Mouse (Mus musculus): ENCODE results near the gene Myh14.

Myh14 gene

DNA sequence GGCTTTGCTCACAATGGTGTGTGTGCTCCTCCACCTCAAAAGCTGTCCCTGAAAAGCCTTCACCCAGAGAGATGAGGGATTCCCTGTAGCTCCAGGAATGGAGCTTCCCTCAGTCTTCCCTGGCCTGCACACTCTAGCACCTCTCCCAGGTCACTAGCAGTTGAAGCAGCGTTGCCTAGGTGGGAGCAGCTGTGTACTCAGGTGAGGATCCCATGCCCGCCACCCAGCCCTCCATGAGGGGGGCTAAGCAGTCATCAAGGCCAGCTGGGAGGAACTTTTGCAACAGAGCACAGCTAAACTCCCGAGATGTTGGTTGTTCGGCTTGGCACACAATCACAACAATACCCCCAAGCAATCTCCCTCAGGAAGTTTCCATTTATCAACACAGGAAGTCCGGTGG is 87.9 kb downstream of the Myh14 start:
- in situ Hi-C loops (cut with MboI, MseI), result no loop called here

DNA sequence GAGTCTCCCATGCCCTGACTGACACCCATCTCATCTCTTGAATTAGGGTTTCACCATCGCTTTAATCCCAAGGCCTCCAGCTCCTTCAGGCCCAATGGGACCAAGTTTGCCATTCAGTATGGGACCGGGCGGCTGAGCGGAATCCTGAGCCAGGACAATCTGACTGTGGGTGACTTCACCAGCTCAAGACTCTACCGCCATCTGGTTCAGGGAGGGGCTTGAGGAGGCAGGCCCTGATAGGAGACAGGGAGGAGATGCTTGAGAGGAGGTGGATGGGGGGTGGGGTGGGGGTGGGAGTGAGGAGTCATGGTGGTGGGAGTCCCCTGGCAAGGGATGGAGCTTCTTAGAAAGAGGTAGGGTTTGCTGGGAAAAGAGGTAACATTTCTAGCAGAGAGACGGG is 89.0 kb downstream of the Myh14 start:
- in situ Hi-C loops (cut with MboI, MseI), result no loop called here

DNA sequence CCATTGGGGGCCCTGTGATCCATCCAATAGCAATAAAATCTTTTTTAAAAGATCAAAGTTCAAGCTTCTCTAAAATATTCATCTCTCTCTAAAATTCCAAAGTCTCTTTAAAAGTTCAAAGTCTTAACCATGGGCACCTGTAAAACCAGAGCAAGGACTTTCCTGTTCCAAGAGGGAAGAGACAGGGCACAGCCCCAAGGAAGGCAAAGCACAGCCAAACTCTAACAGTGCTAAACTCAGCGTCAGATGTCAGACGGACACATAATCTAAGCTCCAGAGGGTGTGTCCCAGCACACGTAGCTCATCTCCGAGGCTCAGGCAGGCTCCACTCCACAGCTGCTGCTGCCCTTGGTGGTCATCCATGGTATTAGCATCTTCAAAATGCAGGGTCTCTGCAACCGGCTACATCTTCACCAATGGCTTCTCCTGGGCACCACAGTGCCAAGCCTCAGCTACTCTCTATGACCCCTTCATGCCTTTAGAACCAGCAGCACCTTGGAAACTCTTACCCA is 94.3 kb downstream of the Myh14 start:
- in situ Hi-C loops (cut with MboI, MseI), result no loop called here

DNA sequence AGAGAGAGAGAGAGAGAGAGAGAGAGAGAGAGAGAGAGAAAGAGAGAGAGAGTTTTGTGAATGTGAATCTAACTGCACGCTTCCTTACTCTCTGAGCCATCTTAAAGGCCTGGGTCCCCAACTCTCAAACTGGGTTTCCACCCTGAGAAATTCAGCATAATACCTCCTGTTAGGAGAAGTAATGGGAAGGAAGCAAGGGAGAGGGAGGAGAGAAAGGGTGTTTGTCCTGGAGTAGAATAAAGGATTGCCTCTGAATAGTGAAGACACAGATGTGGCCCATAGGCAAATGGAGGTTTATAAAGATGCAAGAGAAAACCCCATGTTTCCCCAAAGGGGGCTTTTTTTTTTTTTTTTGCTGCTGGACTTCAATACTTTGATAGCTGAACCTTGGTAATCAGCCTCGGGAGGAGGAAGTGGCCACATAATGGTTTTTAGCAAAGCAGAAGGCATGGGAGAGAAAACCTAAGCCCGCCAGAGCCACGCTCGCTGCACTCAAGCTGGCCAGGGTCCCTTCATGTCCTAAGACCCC is 97.6 kb downstream of the Myh14 start:
- in situ Hi-C loops (cut with MboI, MseI), result no loop called here

DNA sequence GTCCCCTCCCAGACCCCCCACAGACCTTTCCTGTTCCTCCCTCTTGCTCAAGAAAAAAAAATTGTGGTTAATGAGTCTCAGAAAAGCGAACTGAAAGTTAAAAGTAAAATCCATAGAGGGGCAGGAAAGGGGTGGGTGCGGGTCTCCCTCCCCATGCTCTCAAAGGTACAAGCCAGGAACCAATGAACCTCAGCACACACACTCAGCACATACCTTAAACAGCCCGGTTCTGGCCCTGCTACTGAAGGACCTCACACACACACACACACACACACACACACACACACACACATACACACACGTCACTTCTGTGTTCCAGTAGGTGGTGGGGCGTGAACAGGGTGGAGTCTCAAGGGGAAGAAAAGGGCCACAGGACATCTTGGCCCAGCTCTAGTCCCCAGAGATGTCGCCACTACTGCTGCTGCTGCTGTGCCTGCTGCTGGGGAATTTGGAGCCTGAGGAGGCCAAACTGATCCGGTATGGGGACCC is 98.4 kb downstream of the Myh14 start, which contains the start of gene Napsa:
TSS of gene Napsa (plus strand) at position 168 of the 489 bp plus-strand sequence.
- in situ Hi-C loops (cut with MboI, MseI), result no loop called here

DNA sequence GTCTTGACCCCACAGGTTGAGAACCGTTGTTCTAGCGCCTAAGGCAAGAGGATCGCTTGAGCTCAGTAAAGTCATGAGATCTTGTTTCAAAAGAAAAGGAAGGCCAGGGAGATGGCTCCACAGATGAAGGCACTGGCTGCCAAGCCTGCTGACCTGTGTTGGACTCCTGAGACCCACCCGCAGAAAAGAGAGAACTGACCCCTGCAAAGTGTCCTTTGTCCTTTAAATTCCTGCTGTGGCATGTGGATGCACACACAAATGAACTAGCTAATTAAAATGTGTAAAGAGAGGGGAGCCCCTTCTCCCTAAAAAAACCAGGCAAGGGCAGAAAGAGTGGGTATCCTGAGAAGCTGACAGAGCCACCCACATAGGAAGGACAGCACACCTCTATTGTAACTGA is 98.8 kb downstream of the Myh14 start:
- in situ Hi-C loops (cut with MboI, MseI), result no loop called here

DNA sequence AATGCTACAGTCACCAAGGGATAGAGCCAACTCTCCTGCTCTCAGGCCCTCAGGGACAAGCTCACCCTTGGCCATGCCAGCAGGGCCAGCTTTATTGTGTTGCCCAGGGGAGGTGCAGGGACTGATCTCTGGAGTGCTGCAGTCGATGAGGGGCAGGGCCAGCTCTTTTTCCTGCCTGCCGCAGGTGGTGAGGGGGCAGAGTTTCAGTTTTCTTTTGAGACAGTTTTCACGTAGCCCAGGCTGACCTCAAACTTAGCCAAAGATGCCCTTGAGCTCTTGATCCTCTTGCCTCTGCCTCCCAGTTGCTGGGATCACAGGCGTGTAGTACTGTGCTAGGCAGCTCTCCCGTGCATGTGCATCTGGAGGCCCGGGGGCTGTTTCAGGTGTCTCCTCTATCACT is 99.7 kb downstream of the Myh14 start:
- in situ Hi-C loops (cut with MboI, MseI), result no loop called here

DNA sequence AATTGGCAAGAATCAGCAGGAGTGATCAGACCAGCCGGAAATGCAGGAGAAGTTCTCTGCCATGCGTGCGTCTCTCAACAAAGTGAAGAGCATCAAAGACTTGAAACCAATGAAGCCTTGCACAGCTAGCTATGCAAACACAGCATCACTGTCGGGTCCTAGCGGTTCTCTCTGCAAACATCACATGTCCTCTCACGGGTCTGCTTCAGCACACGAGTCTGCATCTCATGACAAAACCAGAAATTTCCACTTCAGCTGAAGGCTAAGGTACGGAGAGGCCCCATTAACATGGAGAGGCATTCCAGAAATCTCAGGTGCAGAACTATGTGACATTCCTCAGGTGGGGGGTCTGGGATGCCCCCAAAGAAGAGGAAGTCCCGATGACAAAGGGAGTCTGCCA is 101.8 kb downstream of the Myh14 start:
- in situ Hi-C loops (cut with MboI, MseI), result no loop called here

DNA sequence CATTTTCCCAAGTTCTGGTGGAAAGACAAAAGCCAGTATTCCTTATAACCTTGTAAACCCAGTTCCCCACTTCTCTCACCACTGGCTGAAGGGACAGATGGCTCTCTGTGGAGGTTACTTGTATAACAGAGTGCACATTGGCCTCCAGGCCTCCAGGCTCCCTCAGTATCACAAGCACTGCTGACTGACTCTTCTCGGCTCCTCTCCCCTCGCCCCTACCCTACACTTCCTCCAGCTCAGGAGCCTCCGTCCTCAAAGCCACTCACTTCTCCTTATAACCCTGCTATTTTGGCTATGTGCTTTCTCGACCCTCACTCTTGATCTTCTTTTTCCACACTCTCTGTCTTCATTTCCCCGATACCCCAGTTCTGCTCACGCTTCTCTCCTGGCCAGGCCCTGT is 105.2 kb downstream of the Myh14 start:
- in situ Hi-C loops (cut with MboI, MseI), result no loop called here

DNA sequence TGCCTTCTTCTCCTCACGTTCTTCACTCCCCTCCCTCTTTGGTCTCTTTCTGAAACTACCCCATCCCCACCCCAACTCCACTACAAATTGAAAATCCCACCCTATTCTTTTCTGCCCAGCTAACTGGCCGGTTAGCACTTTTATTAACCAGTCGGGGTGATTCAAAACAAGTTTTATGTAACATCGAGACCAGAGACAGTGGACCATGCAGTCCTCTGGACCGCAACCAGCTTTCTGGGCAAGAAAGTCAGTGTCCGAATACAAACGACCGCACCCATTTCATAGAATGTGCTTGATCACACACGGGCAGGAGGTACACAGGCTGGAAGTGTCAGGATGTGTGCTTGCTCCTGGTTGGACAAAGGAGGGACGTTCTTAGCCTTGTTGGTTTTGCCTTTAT is 106.2 kb downstream of the Myh14 start:
- in situ Hi-C loops (cut with MboI, MseI), result no loop called here

DNA sequence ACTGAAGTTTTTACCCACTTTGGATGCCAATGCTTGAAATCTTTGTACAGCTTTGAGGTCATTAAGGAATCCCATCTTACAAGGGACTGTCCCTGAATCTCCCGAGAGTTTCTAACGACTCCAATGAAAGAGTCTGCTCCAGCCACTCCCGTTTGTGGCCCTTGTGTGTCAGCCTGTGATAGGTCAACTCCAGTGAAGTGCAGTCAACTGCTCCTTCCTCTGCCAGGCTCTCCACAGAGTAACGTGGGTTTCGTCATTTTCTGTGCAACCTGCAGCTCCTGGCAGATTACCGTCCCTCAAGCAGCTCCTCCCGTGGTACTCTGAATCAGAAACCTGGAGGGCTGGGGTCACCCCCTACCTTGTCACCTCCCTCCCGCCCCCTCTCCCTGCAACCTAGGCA is 107.4 kb downstream of the Myh14 start:
- in situ Hi-C loops (cut with MboI, MseI), result no loop called here

DNA sequence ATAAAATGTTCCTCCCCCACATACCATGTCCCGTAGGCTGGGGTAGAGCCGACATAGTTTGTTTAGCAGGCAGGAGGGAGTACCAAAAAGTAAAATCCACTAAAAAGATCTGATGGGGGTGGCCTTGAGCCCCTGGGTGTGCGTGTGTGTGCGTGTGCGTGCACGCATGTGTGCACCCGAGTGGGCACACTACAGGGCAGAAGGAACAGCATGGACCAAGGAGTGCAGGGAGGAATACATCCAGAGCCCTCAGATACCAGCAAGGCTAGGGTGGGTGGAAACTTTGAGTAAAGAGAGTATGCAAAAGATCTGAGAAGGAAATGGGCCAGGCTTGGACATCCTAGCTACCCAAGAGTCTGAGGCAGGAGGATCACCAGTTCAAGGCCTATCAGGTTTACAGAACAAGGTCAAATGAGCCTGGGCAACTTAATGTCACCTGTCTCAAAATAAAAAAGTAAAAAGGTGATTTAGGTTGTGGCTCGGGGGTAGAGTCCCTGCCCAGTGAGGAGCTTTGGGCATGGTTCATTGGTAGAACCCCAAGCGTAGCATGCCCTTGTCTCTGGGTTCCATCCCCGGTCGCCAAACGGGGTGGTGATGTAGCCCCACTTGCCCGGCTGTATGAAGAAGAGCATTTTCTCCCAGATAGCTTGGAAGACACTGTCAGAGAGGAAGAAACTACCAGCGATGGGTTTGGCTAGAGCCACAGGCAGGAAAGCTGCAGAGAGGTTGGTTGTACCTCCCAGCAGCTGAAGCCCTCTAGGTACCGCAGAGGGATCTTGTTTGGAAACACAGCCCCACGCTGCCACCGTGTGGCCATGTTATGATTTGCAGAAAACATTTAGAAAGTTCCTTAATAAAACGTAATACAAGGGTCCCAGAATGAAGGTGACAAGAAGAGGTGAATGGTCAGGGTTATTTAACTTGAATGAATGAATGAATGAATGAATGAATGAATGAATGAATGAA is 109.9 kb downstream of the Myh14 start:
- in situ Hi-C loops (cut with MboI, MseI), result no loop called here

DNA sequence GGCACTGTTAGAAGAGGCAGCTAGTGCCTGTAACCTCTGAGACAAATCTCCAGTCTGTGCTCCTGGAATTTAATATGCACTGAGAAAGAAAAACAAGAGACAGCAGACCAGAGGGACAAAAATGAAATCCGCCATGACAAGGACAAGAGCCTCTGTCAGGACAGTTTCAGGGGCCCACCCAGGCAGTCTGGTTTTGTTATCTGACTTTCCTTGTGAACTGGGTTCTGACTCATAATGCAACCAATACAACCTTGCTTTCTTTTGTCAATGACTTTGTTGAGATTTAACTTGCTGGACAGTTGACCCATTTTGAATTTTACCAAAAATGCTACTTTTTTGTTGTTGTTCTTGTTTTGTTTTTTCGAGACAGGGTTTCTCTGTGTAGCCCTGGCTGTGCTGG is 113.0 kb downstream of the Myh14 start:
- in situ Hi-C loops (cut with MboI, MseI), result loop anchor here (10.0 kb wide), 2 partner anchors 257 to 337 kb away; partner anchors contain the start of genes Atf5, Fuz, Il4i1 and Med25
